Mouse (Mus musculus) neural tube, embryonic 12.5 days (tissue): ENCODE data around the gene Ffar1. TPM values are rescaled to one million over a fixed set of nuclear protein-coding genes. Genes with fewer than 3 reads are reported as not detected.

ENCODE experiments used
- ATAC-seq: fragments of 200-750 bp; cut with Nextera tagmentation; 2 replicates; pipeline ENCODE4 v1.8.0; 2017; ENCODE audit warnings: low read depth, mild to moderate bottlenecking, moderate TSS enrichment, moderate library complexity; ENCODE audit not compliant: low FRiP score
- H3K27ac ChIP-seq: fragments of 300-500 bp; sonication (generic); 2 replicates; pipeline ENCODE4 v1.5.1; 2016
- H3K27me3 ChIP-seq: fragments of 300-500 bp; sonication (generic); replicated peaks from 2 replicates; pipeline ENCODE4 v1.6.1; 2016; ENCODE audit warnings: mild to moderate bottlenecking
- H3K36me3 ChIP-seq: fragments of 300-500 bp; sonication (generic); 2 replicates; pipeline ENCODE4 v1.6.1; 2016; ENCODE audit warnings: mild to moderate bottlenecking
- H3K4me1 ChIP-seq: fragments of 300-500 bp; sonication (generic); 2 replicates; pipeline ENCODE4 v1.6.1; 2016
- H3K4me2 ChIP-seq: fragments of 300-500 bp; sonication (generic); replicated peaks from 2 replicates; pipeline ENCODE4 v1.6.1; 2016; ENCODE audit warnings: mild to moderate bottlenecking
- H3K4me3 ChIP-seq: fragments of 300-500 bp; sonication (generic); 2 replicates; pipeline ENCODE4 v1.5.1; 2016
- H3K9ac ChIP-seq: fragments of 300-500 bp; sonication (generic); 2 replicates; pipeline ENCODE4 v1.6.1; 2016; ENCODE audit warnings: mild to moderate bottlenecking
- H3K9me3 ChIP-seq: fragments of 300-500 bp; sonication (generic); 2 replicates; pipeline ENCODE4 v1.6.1; 2016; ENCODE audit warnings: mild to moderate bottlenecking
- WGBS: fragments of 180-500 bp; shearing (Covaris S2); methylation state at CpG from one replicate; pipeline ENCODE4 v1.1.7; 2016; 5-methylcytosine and 5-hydroxymethylcytosine counted together
- polyA plus RNA-seq: library from polyadenylated mRNA; unstranded; fragments of >200 nt; fragmentation: Nextera tagmentation; extraction: Ambion mirVana; gene quantifications from 2 replicates; pipeline ENCODE4 v1.2.1, GENCODE M21; 2016

Ffar1 gene
- polyA plus RNA-seq: not detected in 2 replicates

DNA sequence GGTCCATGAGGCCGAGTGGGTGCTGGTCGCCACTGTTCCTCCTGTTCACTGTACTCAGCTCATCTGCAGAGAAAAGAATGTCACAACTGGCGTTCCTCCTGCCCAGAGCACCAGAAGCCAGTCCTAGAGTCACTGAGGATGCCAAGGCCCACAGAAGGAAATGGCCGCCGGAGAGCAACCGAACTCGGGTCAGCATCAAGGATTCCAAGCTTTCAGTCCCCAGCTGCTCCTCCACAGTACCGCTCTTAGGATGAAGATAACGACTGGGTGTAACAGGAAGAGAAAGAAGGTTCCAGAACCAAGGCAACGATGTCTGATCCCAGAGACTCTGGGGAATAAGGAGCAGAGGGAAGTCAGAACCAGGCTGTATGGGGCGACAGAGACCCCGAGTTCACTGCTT is at the start of gene Ffar1:
Gene Ffar1 (minus strand): TSS at position 101 of the 400 bp plus-strand sequence.
- Histone ChIP-seq H3K27ac (no peak within 1 kb of the TSS), H3K9ac (peak within 1 kb of the TSS; percentile 6; the same call in 1 of the 2 replicates), H3K4me1 (no peaks in the 10 kb centered on the region), H3K9me3 (no peaks in the 10 kb centered on the region), H3K36me3 (no peaks in the 10 kb centered on the region), H3K4me2 (0 out of 2 replicates have a peak within 1 kb of the TSS, but pooled peaks have one; percentile 55), H3K4me3 (no peak within 1 kb of the TSS), H3K27me3 (no peaks in the 10 kb centered on the region)
- 89% methylated on average over 12 of the region's 12 CpGs for WGBS
- ATAC-seq: no peak

GRCm38 (mm10) chr7:30909773-30910172 is 48.4 kb upstream of the Ffar1 start:
- H3K4me2 ChIP-seq: no peak overlapping the region
- 84% methylated on average over 6 of the region's 6 CpGs for WGBS
- peaks cover 11% of the 10 kb centered on the region; the same call in 1 of the 2 replicates for H3K4me1 ChIP-seq
- ATAC-seq: no peak
- H3K9me3 ChIP-seq: no peaks in the 10 kb centered on the region
- no peaks in the 10 kb centered on the region for H3K27me3 ChIP-seq
- H3K27ac ChIP-seq: no peak overlapping the region
- no peak overlapping the region for H3K9ac ChIP-seq
- H3K4me3 ChIP-seq: no peak overlapping the region
- H3K36me3 ChIP-seq: no peaks in the 10 kb centered on the region

DNA sequence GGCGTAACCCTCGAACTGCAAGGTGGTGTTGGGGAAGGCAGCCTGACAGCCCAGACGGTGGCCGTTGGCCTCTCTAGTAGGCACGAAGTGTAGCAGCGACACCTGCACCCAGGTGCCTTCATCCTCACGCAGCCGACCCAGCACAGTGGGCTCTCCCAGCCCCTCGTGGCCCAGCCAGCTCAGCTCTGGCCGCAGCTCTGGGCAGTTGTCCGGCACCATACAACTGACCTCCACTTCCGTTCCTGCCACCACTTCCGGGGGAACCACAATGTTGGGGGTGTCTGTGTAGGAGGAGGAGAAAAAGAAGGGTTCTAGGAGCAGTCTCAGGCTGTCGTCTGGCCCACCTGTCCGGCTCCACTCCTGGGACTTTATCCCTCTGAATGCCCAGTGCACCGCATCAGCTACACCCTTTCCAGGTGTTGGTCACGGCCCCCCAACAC is 47.6 kb upstream of the Ffar1 start:
- H3K27me3 ChIP-seq: no peaks in the 10 kb centered on the region
- ATAC-seq: peak; percentile 4

GRCm38 (mm10) chr7:30908277-30908991 is 47.1 kb upstream of the Ffar1 start:
- no peak overlapping the region for H3K9ac ChIP-seq

More for the DNA sequence above, 47.6 kb upstream of the Ffar1 start:
- H3K9ac ChIP-seq: no peak overlapping the region
- H3K4me3 ChIP-seq: peak overlapping the region; percentile 24; the same call in 1 of the 2 replicates
- H3K4me2 ChIP-seq: peak overlapping the region; percentile 61
- H3K36me3 ChIP-seq: no peaks in the 10 kb centered on the region
- peaks cover 11% of the 10 kb centered on the region; the same call in 1 of the 2 replicates for H3K4me1 ChIP-seq
- 24% methylated on average over 16 of the region's 17 CpGs for WGBS
- no peaks in the 10 kb centered on the region for H3K9me3 ChIP-seq
- no peak overlapping the region for H3K27ac ChIP-seq

DNA sequence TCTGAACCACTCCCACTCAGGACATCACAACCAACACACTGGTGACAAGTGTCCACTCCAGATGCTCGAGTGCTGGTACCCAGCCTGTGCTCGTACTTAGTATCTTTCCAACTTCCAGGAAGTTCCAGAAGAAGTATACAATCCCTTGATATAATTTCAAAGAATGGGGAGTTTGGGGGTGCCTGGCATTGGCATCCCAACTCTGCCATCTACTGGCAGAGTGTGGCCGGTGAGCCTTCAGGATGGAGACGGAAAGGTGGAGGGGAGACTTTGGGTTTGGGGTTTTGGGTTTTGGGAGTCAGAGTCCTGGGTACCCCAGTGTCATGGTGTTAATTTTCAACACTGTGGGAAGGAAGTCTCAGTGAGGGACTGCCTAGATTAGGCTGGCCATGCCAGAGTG is 42.7 kb upstream of the Ffar1 start:
- no peak overlapping the region for H3K9ac ChIP-seq
- no peaks in the 10 kb centered on the region for H3K9me3 ChIP-seq
- peaks cover 11% of the 10 kb centered on the region; the same call in 1 of the 2 replicates for H3K4me1 ChIP-seq
- H3K27me3 ChIP-seq: no peaks in the 10 kb centered on the region; the same call in 1 of the 2 replicates
- ATAC-seq: no peak
- H3K36me3 ChIP-seq: no peaks in the 10 kb centered on the region
- no peak overlapping the region for H3K27ac ChIP-seq
- H3K4me2 ChIP-seq: no peak overlapping the region
- H3K4me3 ChIP-seq: no peak overlapping the region
- 54% methylated on average over 4 of the region's 4 CpGs for WGBS

More at GRCm38 (mm10) chr7:30908277-30908991, 47.1 kb upstream of the Ffar1 start:
- WGBS: 2% methylated on average over 25 of the region's 26 CpGs
- H3K9me3 ChIP-seq: no peaks in the 10 kb centered on the region
- H3K27me3 ChIP-seq: no peaks in the 10 kb centered on the region
- peak overlapping the region; percentile 61 for H3K4me2 ChIP-seq
- peak; percentile 76 for ATAC-seq
- no peaks in the 10 kb centered on the region for H3K36me3 ChIP-seq
- H3K27ac ChIP-seq: no peak overlapping the region
- peak overlapping the region; percentile 24 for H3K4me3 ChIP-seq
- H3K4me1 ChIP-seq: peaks cover 11% of the 10 kb centered on the region; the same call in 1 of the 2 replicates

GRCm38 (mm10) chr7:30895217-30895616 is 33.9 kb upstream of the Ffar1 start:
- no peak overlapping the region for H3K4me2 ChIP-seq
- H3K4me3 ChIP-seq: no peak overlapping the region
- no peak overlapping the region for H3K9ac ChIP-seq
- no peak for ATAC-seq
- H3K27me3 ChIP-seq: no peaks in the 10 kb centered on the region; the same call in 1 of the 2 replicates
- H3K27ac ChIP-seq: no peak overlapping the region
- H3K36me3 ChIP-seq: no peaks in the 10 kb centered on the region
- no peaks in the 10 kb centered on the region for H3K9me3 ChIP-seq
- H3K4me1 ChIP-seq: no peaks in the 10 kb centered on the region
- 91% methylated on average over 3 of the region's 3 CpGs for WGBS

DNA sequence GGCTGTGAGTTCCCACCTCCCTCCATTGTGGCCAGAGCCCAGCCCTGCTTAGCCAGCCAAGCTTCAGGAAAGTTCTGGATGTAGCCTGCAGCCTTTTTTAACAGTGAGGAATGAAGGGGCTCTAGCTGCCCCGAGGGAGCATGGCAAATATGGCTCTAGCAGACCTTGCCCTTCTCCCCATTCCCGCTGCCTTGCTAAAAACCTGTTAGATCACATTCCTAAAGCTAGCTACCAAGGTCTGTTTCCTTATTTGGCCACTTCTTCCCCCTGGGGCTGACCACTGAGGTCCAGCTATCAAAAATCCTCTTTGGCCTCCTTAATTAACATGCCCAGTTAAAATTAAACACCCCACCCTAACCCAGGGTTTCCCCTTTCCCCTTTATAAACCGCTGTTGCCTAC is 31.2 kb upstream of the Ffar1 start:
- Histone ChIP-seq H3K4me2 (no peak overlapping the region), H3K36me3 (no peaks in the 10 kb centered on the region), H3K27me3 (no peaks in the 10 kb centered on the region), H3K27ac (no peak overlapping the region), H3K4me3 (no peak overlapping the region), H3K4me1 (no peaks in the 10 kb centered on the region), H3K9ac (no peak overlapping the region), H3K9me3 (no peaks in the 10 kb centered on the region)
- no peak for ATAC-seq
- 62% methylated on average over 3 of the region's 3 CpGs for WGBS

DNA sequence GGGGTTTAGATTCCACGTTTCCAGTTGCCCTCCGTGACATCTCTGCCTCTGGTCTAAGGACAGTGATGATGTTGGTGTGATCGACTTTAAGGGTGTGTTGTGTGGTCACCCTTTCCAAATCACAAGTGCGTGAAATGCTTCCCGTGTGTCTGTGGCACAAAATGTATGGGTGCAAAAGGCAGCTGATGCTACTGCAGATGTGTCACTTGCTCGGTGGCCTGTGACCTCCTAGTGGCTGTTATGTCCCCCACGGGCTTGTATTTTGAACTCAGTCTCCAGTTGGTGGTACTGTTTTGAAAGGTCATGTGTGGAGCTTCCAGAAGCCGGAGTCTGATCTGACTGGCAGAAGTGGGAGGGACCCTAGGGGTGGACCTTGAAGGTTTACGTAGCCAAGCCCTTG is 30.4 kb upstream of the Ffar1 start:
- no peak overlapping the region for H3K4me3 ChIP-seq

DNA sequence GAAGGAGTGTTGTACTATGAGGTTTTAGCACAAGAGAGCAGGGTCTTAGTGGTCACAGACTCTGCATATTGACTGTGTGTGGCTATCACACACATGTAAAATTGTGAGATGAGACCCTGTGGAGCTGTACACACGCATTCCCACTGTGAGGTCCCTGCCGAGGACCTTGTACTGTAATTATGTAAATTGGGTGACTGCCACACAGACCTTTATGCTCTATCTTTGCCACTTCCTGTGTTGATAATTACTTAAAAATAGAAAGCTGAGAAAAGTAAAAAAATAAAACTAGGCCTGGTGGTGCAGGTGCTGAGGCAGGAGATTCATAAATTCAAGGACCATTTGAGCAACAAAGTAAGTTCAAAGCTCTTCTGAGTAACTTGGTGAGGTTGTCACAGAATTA is 29.3 kb upstream of the Ffar1 start:
- no peaks in the 10 kb centered on the region for H3K9me3 ChIP-seq
- no peaks in the 10 kb centered on the region for H3K27me3 ChIP-seq
- H3K4me1 ChIP-seq: no peaks in the 10 kb centered on the region
- no peak overlapping the region for H3K27ac ChIP-seq
- no peak for ATAC-seq
- WGBS: 77% methylated on average over 2 of the region's 2 CpGs
- no peaks in the 10 kb centered on the region for H3K36me3 ChIP-seq
- H3K4me2 ChIP-seq: no peak overlapping the region
- H3K4me3 ChIP-seq: no peak overlapping the region
- H3K9ac ChIP-seq: no peak overlapping the region

More for the DNA sequence above, 30.4 kb upstream of the Ffar1 start:
- WGBS: 79% methylated on average over 9 of the region's 9 CpGs
- Histone ChIP-seq H3K4me1 (no peaks in the 10 kb centered on the region), H3K4me2 (no peak overlapping the region), H3K9ac (no peak overlapping the region), H3K36me3 (no peaks in the 10 kb centered on the region), H3K27me3 (no peaks in the 10 kb centered on the region), H3K27ac (no peak overlapping the region), H3K9me3 (no peaks in the 10 kb centered on the region)
- ATAC-seq: no peak

- H3K9me3 ChIP-seq: no peaks in the 10 kb centered on the region
Observed at GRCm38 (mm10) chr7:30888786-30889185, 27.4 kb upstream of the Ffar1 start.

GRCm38 (mm10) chr7:30887568-30888188 is 26.3 kb upstream of the Ffar1 start:
- no peaks in the 10 kb centered on the region for H3K4me1 ChIP-seq
- no peaks in the 10 kb centered on the region for H3K27me3 ChIP-seq
- H3K27ac ChIP-seq: no peak overlapping the region
- 83% methylated on average over 14 of the region's 14 CpGs for WGBS
- H3K36me3 ChIP-seq: no peaks in the 10 kb centered on the region
- H3K9me3 ChIP-seq: no peaks in the 10 kb centered on the region
- no peak overlapping the region for H3K4me2 ChIP-seq
- no peak overlapping the region for H3K4me3 ChIP-seq
- H3K9ac ChIP-seq: no peak overlapping the region
- ATAC-seq: no peak

More at GRCm38 (mm10) chr7:30888786-30889185, 27.4 kb upstream of the Ffar1 start:
- no peak for ATAC-seq
- Histone ChIP-seq H3K4me2 (no peak overlapping the region), H3K4me3 (no peak overlapping the region), H3K27me3 (no peaks in the 10 kb centered on the region), H3K9ac (no peak overlapping the region), H3K4me1 (no peaks in the 10 kb centered on the region), H3K27ac (no peak overlapping the region), H3K36me3 (no peaks in the 10 kb centered on the region)
- 86% methylated on average over 7 of the region's 7 CpGs for WGBS

- Histone ChIP-seq H3K36me3 (no peaks in the 10 kb centered on the region), H3K9me3 (no peaks in the 10 kb centered on the region), H3K27me3 (no peaks in the 10 kb centered on the region), H3K4me2 (no peak overlapping the region), H3K9ac (no peak overlapping the region), H3K4me1 (no peaks in the 10 kb centered on the region), H3K4me3 (no peak overlapping the region), H3K27ac (no peak overlapping the region)
- ATAC-seq: no peak
- 75% methylated on average over 4 of the region's 4 CpGs for WGBS
Observed at GRCm38 (mm10) chr7:30886852-30887251, 25.5 kb upstream of the Ffar1 start.
